7 mouse cellular contexts compared by ENCODE assay signal in the genomic region with DNA sequence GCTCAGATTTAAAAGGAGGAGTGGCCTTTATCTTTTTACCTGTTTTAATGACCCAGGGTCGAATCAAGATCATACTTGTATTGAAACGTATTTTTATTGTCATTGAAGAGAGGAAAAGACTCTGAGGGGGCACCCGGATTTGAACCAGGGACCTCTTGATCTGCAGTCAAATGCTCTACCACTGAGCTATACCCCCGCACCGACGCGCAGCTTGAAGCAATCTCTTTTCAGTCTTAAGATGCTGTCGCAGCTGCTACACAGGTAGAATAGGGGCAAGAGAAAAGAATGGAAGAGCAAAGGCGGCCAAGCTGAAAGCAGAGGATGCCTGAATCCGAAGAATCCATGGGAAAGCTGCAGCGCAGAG. TPM values are rescaled to one million over a fixed set of nuclear protein-coding genes. Genes with fewer than 3 reads are reported as not detected.
DNase-seq lines count a peak whose midpoint lies in the region; ATAC-seq and TF ChIP-seq lines count a peak whose summit lies in the region.

TSS of gene Lasp1 (plus strand) at position 219 of the 364 bp plus-strand sequence.

- peak; percentile 92 to 98 for DNase-seq in adrenal gland, adult (ENCODE audit: inconsistent age in 2 of 2, low spot score in 1 of 2)
- DNase-seq in embryo, embryonic 10.5 days (ENCODE audit: low spot score) = peak; percentile 94
- peak; percentile 61 to 77 for DNase-seq in gastrocnemius, postnatal 4 days (ENCODE audit: low spot score in 2 of 2)
- peak; percentile 88 to 89 for DNase-seq in left cerebral cortex, postnatal 36 days (ENCODE audit: low spot score in 2 of 2)
- peak; percentile 91 for DNase-seq in midbrain, embryonic 10.5 days (ENCODE audit: low spot score)
- DNase-seq in skeletal muscle tissue, adult 2 months (ENCODE audit: low read depth, low spot score) = peak; percentile 85

- WGBS in intestine, postnatal 0 days = under 1% methylated on average over 11 of the region's 11 CpGs
- WGBS in midbrain, embryonic 10.5 days = 1% methylated on average over 11 of the region's 11 CpGs

- no peaks in the 10 kb centered on the region for H3K27me3 ChIP-seq in intestine, postnatal 0 days (replicated peaks; ENCODE audit: control insufficient read depth, insufficient read depth, low read length)
- H3K27me3 ChIP-seq in midbrain, embryonic 10.5 days (ENCODE audit: low read depth, poor library complexity, severe bottlenecking) = 0 out of 2 replicates have a peak, but pooled peaks cover 6% of the 10 kb centered on the region

- peaks cover 13% of the 10 kb centered on the region; the same call in 1 of the 2 replicates for H3K4me1 ChIP-seq in intestine, postnatal 0 days (replicated peaks; ENCODE audit: control insufficient read depth, insufficient read depth, low read length)
- peaks cover 40% of the 10 kb centered on the region for H3K4me1 ChIP-seq in midbrain, embryonic 10.5 days

- ATAC-seq in intestine, postnatal 0 days = peak; percentile 42

- no peak for TF ChIP-seq CTCF in intestine, postnatal 0 days (IDR thresholded peaks at IDR 0.05; ENCODE audit: low read depth)

- H3K4me3 ChIP-seq in intestine, postnatal 0 days (ENCODE audit: low read depth, low read length) = peak within 1 kb of the TSS; percentile 96
- peak within 1 kb of the TSS; percentile 95 for H3K4me3 ChIP-seq in midbrain, embryonic 10.5 days

- H3K9ac ChIP-seq in intestine, postnatal 0 days (ENCODE audit: low read depth, low read length) = peak within 1 kb of the TSS; percentile 64

- no peaks in the 10 kb centered on the region for H3K9me3 ChIP-seq in intestine, postnatal 0 days (ENCODE audit: control insufficient read depth)
- H3K9me3 ChIP-seq in midbrain, embryonic 10.5 days (replicated peaks) = no peaks in the 10 kb centered on the region

- intact Hi-C loops in left cerebral cortex, postnatal 36 days (cut with DNase I) = loop anchor here (1.0 kb wide), 1 partner anchor 42 kb away; the partner anchor contains the start of gene B230217C12Rik

- H3K27ac ChIP-seq in intestine, postnatal 0 days (ENCODE audit: low read depth, low read length) = peak within 1 kb of the TSS; percentile 96
- H3K27ac ChIP-seq in midbrain, embryonic 10.5 days (replicated peaks) = peak within 1 kb of the TSS; percentile 93

- peak within 1 kb of the TSS; percentile 74 for H3K4me2 ChIP-seq in intestine, postnatal 0 days (replicated peaks; ENCODE audit: low read depth)

- no peaks in the 10 kb centered on the region for H3K36me3 ChIP-seq in intestine, postnatal 0 days (ENCODE audit: control insufficient read depth, insufficient read depth)
- 0 out of 2 replicates have a peak, but pooled peaks cover 2% of the 10 kb centered on the region for H3K36me3 ChIP-seq in midbrain, embryonic 10.5 days

RNA-seq across cellular contexts. Expression of gene Lasp1, which starts in this region (rescaled TPM):
- total RNA-seq in gastrocnemius, postnatal 4 days (2021) = 10 to 100 TPM; 82.0 to 99.0 TPM
- polyA plus RNA-seq in intestine, postnatal 0 days (2015; fragmentation: Nextera tagmentation; extraction: Ambion mirVana) = 98.2 and 103 TPM in 2 replicates
- 100 to 1,000 TPM; 175 to 183 TPM for total RNA-seq in left cerebral cortex, postnatal 36 days (2021)
- polyA plus RNA-seq in midbrain, embryonic 10.5 days (2016; fragmentation: Nextera tagmentation; extraction: Ambion mirVana) = 75.1 and 88.8 TPM in 2 replicates

Comparison
In these comparisons a context has a peak if more than half of its experiments do, and no peak if none do; other contexts are left out.
1. Peak in every context shown above with its lines: DNase-seq, ATAC-seq, H3K4me3 ChIP-seq and H3K27ac ChIP-seq.